Mouse (Mus musculus) T-helper 2 cell (primary cell): ENCODE measurements around the gene Plcl2.
"Not testable (repeated sequence)": the region's sequence is repeated elsewhere in the genome, so short reads cannot be mapped to it uniquely, and the experiment has no call there.

Experiments used
- in situ Hi-C: fragments of 300-600 bp; cut with MboI, MseI; formaldehyde crosslinking; loops from one replicate; pipeline ENCODE4 v1.15.1; 2025; ENCODE audit warnings: high pct_unique_total_duplicates

The Plcl2 gene

DNA sequence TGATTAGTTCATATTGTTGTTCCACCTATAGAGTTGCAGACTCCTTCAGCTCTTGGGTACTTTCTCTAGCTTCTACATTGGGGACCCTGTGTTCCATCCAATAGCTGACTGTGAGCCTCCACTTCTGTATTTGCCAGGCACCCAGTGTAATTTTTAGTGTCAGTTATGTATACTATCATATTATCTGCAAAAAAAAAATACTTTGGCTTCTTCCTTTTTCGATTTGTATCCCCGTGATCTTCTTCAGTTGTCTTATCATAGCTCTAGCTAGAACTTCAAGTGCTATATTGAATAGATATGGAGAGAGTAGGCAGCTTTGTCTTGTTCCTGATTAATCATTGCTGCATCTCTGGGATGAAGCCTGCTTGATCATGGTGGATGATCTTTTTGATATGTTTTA, 25.7 kb downstream of the Plcl2 start:
- in situ Hi-C loops, result not testable (repeated sequence)

DNA sequence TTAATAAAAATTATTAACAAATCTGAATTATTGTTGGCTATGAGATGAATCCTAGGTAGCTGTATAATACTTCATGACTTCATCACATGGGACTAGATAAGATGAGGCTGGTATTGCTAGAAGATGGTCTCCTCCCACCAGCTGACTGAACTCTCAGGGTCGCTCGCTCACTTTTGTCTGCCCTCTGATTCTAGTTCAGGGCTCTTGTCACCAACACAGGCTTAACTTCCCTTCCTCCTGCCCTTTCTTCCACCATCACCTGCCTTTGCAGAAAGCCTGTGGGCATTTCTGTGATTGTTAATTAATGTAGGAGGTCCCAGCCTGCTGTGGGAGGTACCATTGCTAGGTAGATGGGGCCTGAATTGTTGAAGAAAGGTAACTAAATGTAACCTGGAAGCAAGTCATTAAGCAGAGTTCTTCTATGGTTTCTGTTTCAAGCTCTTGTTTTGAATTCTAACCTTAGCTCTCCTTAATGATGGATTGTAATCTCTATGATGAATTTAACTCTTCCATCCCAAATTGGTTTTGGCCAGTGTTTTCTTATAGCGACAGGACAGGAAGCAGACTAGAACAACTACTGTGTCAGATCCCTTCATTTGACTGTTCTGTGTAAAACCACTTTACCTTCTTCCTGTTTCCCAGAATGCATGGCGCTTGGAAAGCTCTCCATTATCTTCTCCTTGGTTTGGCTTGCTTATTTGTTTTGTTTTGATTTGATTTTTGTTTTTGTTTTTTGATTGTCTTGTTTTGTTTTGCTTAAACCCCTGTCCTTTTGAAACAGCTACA, 27.4 kb downstream of the Plcl2 start:
- in situ Hi-C loops, result no loop called here

DNA sequence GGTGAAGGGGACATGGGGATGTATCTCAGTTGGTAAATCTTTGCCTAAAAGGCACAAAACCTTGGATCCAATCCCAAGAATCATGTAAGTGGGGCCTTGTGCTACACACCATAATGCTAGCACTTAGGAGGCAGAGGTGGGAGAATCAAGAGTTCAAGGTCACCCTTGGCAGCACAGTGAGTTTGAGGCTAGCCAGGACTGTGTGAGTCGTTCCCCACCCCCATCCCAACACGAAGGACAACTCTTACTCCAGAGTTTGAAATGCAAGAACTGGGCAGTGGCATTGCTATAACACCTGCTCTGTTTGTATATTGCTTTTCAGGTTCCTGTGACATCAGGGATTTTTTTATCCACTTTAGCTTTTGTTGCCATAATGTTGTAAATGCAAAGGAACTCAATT, 28.6 kb downstream of the Plcl2 start:
- in situ Hi-C loops, result no loop called here

DNA sequence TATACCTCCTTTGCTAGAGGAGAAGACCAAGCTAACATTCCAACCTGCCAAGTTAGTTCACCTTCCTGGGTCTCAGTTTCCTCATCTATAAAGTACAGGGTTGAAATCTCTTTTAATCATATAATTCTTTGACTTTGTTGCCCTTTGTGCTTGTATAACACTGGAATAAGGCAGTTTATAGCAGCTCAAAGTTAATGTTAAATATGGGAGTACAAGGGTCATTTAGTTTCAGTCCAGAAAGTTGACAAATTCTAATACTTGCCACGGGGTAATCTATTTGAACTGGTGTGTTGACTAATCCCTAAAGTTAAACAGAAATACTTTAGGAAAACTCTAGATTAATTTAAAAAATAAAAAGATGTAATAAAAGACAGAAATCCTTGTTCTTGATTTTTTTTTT, 35.7 kb downstream of the Plcl2 start:
- in situ Hi-C loops, result no loop called here

DNA sequence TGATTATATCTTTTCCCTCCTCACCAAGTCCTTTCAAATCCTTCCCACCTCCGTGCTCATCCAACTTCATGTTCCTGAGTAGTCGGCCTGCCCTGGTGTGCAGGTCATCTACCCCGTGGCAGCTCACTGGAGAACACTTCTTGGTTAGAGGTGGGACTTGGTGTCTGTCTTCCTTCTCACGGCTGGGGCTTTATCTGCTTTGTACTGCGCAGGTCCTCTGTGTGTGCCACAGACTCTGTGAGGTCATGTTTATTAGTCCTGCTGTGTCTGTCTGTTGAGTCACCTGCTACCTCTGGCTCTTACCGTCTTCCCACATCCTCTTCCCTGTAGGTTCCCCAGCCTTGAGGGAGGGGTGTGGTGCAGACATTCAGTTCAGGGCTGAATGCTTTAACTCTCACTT, 36.1 kb downstream of the Plcl2 start:
- in situ Hi-C loops, result no loop called here

DNA sequence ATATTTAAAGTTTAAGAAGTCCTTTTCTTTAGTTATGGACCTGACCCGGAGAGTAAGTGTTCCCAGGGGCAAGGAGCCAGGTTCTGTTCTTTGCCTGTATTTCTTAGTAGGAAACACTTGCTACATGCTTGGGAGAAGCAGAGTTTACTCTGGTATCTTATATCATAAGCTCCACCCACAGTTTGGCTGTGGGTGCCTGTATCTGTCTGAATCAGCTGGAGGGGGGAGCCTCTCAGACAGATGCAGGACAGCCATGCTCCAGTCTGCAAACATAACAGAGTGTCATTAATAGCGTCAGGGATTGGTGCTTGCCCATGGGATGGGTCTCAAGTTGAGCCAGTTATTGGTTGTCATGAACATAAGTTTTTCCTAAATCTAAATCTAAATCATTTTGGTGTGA, 42.9 kb downstream of the Plcl2 start:
- in situ Hi-C loops, result no loop called here

DNA sequence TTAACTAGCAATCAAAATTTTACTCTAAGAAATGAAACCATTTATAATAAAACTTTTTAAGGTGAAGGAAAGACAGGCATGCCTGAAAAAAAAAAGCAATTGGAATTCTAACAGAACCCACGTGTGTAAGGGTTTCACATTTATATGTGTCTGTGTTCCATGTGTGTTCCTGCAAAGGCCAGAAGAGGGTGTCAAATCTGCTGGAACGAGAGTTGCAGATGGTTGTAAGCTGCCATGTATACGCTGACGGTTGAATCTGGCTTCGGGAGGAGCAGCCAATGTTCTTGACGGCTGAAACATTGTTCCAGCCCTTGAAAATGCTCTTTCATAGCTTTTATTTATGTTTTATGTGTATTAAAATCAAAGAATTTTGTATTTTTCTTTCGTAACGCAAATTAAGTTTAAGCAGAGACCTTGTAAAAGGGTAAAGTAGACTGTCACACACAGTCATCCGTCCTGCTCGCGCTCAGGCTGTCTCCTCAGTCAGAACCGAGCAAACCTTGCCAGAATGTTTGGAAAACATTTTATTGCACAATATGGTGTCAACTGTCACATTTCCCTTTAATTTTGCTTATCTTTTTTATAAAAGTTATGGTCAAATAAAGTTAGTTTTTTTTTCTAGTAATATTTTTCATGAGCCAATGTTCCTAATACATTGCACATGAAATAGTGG, 48.5 kb downstream of the Plcl2 start:
- in situ Hi-C loops, result no loop called here

DNA sequence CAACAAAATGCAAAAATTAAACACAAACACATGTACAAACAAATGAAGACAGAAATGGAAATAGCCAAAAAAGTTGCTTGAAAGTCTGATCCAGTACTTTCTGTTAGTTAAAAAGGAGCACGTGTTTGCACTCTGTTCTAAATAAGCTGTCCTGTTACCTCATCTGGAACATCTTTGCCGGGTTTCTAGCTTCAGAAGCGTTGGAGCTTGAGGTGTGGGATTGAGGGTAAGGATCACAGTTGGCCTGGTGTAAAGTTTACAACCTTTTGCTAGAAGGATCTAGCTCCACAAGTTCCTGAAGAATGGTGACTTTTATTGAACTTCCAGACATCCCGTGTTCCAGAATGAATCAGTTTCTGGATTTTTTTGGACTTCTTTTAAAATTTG, 49.0 kb downstream of the Plcl2 start:
- in situ Hi-C loops, result no loop called here

DNA sequence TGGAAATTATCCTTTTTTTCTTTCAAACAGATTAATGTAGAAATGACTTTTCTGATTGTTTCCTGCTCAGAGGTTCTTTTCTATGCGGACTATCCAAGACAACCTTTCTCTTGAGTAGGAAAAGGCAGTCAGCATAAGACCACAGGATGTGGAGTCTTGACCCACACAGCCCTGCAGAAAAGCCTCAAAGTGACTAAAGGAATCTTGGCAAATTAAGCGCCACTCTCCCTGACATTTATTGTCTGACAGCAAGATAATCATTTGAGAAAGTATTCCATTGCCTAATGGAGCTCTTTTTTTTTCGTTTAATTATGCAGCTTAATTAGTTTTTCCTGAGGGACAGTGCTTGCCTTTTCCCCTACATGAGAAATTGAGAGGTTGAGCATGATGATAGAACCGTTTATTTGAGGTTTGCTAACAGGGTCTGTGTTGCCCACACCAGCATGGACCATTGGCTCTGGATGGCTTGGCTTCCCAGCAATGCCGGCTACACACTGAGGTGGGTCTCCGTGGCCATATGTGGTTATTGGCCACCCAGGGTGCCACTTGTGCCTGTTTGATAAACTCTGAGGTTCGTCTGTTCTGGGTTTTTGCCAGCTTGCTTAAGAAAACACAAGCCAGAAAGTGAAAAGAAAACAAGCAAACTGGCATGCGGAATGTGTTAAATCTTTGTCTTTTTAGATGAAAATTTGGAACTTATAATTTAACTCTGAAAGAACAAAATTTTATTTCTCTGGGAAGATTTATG, 56.3 kb downstream of the Plcl2 start:
- in situ Hi-C loops, result no loop called here

DNA sequence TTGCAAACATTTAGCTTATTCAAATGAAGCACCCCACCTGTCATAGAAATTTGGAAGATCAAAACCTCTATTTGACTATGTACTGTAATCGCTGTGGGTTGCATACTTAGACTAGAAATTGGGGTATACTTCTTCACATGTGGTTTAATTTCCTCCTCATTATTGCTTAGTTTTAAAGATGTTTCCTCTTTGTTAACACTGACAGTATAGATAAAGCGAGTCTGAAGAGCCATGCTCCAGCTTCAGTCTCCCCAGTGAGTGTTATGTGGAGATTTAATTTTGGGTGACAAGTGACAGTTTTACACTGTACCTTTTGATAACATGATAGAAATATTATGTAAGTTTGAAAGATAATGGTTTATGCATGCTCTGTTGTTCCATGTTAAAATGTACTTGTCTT, 59.6 kb downstream of the Plcl2 start:
- in situ Hi-C loops, result no loop called here

DNA sequence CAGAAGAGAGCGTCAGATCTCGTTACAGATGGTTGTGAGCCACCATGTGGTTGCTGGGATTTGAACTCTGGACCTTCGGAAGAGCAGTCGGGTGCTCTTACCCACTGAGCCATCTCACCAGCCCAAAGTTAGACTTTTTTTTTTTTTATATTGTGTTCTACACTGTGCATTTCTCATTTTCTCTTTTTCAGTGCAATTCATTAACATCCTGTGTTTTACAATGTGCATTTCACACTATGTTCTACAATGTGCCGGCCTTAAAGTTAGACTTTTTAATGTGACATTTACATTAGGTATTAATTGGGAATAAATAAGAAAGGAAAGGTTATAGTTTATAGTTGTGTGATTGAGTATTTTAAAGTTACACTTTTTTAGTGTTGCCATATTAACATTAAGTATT, 61.0 kb downstream of the Plcl2 start:
- in situ Hi-C loops, result not testable (repeated sequence)

DNA sequence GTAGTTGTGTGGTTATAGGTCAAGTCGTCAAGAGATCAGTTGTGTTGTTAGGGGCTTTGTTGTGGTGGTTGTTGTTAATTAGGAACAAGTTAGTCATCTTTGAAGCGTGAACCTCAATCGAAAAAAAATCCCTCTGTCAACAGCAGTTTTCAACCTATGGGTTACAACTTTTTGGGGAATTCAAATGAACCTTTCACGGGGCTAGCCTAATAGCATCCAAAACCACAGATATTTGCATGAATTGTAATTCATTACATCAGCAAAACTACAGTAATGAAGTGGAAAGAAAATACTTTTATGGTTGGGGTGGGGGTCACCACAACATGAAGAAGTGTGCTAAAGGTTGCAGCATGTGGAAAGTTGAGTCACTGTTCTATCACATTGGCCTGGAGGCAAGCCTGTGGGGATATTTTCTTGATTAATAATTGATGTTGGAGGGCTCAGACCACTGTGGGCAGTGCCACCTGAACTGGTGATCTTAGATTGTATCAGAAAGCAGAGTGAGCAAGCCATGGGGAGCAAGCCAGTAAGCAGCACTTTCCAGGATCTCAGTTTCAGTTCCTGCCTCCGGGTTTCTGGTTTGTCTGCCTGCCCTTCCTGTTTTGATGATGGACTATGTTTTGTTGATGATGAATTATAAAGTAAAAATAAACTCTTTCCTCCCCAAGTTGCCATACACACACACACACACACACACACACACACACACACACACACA, 61.6 kb downstream of the Plcl2 start:
- in situ Hi-C loops, result no loop called here

DNA sequence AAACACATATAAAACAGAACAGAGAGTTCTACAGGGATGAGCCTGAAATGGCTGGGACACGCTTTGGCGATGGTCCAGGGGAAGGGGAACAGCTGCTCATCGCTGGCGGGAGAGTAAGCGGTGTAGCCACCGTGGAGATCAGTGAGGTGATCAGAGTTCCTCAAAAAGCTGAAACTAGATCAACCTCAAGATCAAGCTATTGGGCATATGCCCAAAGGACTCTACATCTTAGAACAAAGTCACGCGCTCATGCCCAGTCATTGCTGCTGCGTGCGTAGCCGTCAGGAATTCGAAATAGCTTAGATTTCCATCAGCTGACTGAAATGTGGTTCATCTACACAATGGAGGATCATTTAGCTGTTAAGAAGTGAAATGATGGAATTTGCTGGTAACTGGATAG, 65.0 kb downstream of the Plcl2 start:
- in situ Hi-C loops, result no loop called here

DNA sequence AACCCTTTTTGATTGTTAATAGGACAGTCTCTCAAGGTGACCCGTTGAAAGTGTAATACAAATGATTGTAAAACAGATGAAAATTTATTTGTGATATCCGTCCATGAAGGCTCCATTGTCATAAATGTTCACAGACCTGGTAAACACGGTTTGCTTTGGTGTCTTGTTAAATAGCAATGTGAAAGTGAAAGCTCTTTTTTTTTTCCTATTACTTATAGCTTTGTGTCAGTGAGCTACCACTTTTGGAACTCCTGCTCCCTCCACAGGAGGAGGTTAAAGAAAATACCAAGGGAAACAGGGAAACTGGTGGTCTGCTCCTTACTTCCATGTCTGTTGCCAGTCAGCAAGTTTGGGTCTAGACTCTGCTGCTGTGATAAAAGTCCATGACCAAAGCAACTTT, 71.2 kb downstream of the Plcl2 start:
- in situ Hi-C loops, result no loop called here

DNA sequence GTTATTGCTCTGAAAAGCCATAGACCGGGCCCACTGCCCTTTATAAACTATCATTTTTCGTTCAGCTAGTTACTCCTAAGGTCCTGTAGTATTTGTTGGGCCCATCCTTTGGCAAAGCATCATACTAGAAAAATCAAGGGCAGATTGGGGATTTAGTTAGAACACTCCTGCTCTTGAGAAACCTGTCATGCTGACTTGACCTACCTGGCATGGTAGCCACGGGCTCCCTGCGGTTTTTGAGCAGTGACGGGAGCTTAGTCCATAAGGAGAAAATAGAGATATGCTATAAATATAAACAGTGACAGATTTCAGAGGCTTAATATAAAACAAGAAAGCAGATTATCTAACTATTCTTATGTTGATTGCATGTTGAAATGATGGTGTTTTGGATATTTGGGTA, 77.6 kb downstream of the Plcl2 start:
- in situ Hi-C loops, result no loop called here

DNA sequence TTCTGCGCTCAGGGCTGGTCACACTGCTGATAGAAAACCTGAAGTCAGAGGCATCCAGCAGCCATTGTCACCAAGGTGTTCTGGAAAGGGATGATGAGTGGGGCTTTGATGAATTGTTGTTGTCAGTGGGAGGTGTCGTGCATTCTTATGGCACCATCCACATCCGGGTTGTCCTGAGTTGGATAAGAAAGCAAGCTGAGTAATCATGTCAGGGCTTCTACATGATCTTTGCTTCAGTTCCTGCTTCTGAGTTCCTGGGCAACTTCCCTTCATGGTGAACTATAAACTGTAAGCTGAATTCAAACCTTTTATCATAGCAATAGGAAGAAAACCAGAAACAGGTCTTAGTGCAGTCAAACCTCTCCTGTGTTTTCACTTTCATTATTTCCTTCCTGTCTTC, 78.7 kb downstream of the Plcl2 start:
- in situ Hi-C loops, result no loop called here

DNA sequence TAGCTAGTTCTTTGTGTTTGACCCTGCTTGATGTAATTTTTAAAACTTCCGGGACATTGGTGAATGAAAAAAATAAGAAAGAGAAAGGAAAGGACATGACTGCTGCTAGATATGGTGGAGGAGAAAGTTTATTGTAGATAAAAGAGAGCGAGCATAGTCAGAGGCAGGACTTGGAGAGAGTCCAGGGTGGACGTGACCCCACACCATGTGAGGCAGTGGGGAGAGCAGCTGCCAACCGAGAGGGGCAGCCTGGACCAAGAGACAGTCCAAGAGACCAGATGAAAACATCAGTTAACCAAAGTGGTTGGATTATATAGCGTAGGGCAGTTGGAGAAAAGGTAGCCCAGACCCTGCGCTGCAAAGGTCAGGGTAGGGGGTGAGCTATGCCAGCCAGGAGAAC, 91.0 kb downstream of the Plcl2 start:
- in situ Hi-C loops, result no loop called here

DNA sequence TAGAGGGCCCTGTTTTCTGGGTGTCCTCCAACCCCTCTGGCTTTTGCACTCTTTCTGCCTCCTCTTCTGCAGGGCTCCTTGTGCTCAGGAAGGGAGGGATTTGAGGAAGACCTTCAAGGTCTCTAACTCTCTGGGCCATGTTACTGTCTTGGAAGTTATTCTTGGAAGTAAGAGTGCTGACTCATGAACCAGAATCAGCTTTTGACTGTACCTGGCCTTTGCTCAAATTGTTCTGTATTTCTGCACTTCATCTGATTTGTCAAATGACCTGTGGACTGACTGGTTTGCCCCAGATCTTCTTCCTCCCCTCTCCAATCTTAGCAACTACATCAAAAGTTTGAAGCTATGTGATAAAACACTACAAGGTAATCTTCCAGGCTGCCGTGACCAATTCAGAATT, 91.5 kb downstream of the Plcl2 start:
- in situ Hi-C loops, result no loop called here

DNA sequence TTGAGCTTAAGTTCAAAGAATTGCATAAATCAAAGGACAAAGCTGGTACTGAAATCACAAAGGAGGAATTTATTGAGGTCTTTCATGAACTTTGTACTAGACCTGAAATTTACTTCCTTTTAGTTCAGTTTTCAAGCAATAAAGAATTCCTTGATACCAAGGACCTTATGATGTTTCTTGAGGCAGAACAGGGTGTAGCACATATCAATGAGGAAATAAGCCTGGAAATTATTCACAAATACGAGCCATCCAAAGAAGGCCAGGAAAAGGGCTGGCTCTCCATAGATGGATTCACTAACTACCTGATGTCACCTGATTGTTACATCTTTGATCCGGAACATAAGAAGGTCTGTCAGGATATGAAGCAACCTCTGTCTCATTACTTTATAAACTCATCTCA, 97.7 kb downstream of the Plcl2 start:
- in situ Hi-C loops, result no loop called here

DNA sequence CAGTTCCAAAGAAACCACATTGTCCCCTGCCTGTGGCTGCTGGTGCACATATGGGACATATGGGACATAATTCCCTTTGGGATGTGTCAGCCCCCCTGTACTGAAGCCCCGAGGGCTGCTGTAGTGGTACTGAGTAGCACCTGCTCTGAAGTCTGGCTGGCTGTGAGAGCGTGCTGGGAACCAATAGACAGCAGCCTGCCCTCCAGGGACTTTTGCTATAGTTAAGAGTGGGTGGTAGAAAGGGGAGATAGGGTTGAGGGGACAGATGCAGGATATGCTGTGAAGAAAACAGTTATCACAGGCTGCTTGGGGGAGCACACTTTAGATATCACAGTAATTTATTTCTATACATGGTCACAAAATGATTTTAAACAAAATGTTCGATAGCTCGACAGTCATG, 100.7 kb downstream of the Plcl2 start:
- in situ Hi-C loops, result no loop called here

DNA sequence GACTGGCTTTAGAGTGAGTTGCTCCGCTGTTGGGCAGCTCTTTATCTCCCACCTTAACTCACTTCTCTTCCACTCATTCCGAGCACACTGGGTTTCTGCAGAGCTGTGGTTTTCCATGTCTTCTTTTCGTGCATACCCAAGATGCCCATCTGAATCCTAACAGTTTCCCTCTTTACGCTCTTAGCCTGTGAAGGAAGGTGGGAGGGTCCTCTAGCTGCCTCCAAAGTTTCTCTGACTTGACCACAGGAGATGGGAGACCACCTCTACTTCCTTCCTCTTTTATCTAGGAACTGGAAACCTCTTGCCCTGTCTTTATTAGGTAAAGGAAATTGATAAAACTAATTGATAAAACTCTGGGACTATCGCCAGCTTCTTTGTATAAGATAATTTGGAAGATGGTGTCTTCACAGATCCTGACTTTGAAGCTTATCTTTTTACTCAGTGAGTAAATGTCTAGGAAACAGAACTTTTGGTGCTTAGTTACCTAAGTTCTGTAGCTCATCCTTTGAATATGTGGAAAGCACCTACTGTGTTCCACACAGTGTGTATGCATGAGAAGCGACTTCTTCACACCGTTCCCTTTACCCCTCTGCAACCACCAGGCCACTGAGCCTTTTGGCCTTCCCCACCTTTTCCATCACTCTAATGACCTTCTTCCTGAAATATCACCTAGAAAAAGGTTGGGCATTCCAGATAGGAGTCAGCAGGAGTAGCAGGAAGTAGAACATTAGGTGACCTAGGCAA, 111.8 kb downstream of the Plcl2 start:
- in situ Hi-C loops, result no loop called here

DNA sequence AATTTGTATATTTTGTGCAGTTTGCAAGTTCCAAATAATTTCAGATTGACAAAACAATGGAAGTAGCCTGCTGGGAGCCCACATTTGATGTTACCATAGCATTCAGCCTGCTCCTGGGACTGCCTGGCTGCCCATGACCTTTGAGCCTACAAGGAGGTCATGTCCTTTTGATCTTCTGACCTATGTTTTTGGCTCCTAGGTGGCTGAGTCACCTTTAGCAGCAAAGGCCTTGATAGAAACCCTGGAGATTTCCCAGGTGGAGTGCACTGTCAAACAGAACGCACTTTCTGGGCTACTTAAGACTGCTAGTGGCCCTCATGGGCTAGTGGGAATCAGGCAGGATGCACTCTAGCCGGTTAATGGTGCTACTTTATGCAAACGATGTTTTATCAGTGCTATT, 112.8 kb downstream of the Plcl2 start:
- in situ Hi-C loops, result no loop called here
